Mouse (Mus musculus) liver, adult (tissue): ENCODE results near the gene Prcd.

Experiments used
- GATA4 ChIP-seq: IDR thresholded peaks from 2 replicates; pipeline ENCODE4 v1.6.1; 2014; ENCODE audit warnings: mild to moderate bottlenecking, low read length; ENCODE audit not compliant: insufficient replicate concordance

Gene Prcd

GRCm38 (mm10) chr11:116653709-116654221 is 431 bp downstream of the Prcd start:
- TF ChIP-seq GATA4 = no peak

- TF ChIP-seq GATA4 = no peak
Measured at GRCm38 (mm10) chr11:116654255-116654821, 1.0 kb downstream of the Prcd start, which contains the start of gene Cygb. Cygb (minus strand) TSS chr11:116654313.

GRCm38 (mm10) chr11:116656348-116657191 is 3.2 kb downstream of the Prcd start:
- no peak for TF ChIP-seq GATA4

- no peak for TF ChIP-seq GATA4
Measured at GRCm38 (mm10) chr11:116657311-116658223, 4.2 kb downstream of the Prcd start.

- no peak for TF ChIP-seq GATA4
Measured at GRCm38 (mm10) chr11:116658238-116658637, 4.9 kb downstream of the Prcd start.

- no peak for TF ChIP-seq GATA4
Measured at GRCm38 (mm10) chr11:116659027-116659621, 5.8 kb downstream of the Prcd start.

GRCm38 (mm10) chr11:116660181-116660580 is 6.8 kb downstream of the Prcd start:
- TF ChIP-seq GATA4 = no peak

- no peak for TF ChIP-seq GATA4
Measured at GRCm38 (mm10) chr11:116661291-116661947, 8.1 kb downstream of the Prcd start.

- no peak for TF ChIP-seq GATA4
Measured at GRCm38 (mm10) chr11:116661948-116662377, 8.6 kb downstream of the Prcd start.

- no peak for TF ChIP-seq GATA4
Measured at GRCm38 (mm10) chr11:116665289-116665688, 12.0 kb downstream of the Prcd start.

GRCm38 (mm10) chr11:116666566-116666965 is 13.2 kb downstream of the Prcd start:
- TF ChIP-seq GATA4 = no peak

- peak; percentile 42; the same call in 1 of the 2 replicates for TF ChIP-seq GATA4
Measured at GRCm38 (mm10) chr11:116667012-116667411, 13.7 kb downstream of the Prcd start.

GRCm38 (mm10) chr11:116667930-116668329 is 14.6 kb downstream of the Prcd start:
- TF ChIP-seq GATA4 = no peak

- no peak for TF ChIP-seq GATA4
Measured at GRCm38 (mm10) chr11:116668381-116668825, 15.1 kb downstream of the Prcd start.
